Mouse (Mus musculus) central nervous system, embryonic 11.5 days (tissue): ENCODE data around the gene Susd4. TPM values are rescaled to one million over a fixed set of nuclear protein-coding genes. Genes with fewer than 3 reads are reported as not detected.

Experiments used
- polyA plus RNA-seq: library from polyadenylated mRNA; depleted of rRNA; stranded (reverse); fragments of >200 nt; gene quantifications from 2 replicates; pipeline ENCODE4 v1.2.3, GENCODE M21; 2012; rRNA removed

Susd4 gene
- 12.4 and 15.8 TPM in 2 replicates for polyA plus RNA-seq

GRCm38 (mm10) chr1:182763716-182764461 is at the start of gene Susd4:
Gene Susd4, plus strand, starts transcription at chr1:182763860.

GRCm38 (mm10) chr1:182749080-182749479 is 14.6 kb upstream of the Susd4 start, which contains the start of gene Ccdc185:
Gene Ccdc185, minus strand, starts transcription at chr1:182749180.

Other genes with a start within 250 kb of the Susd4 start
- gene Capn2, start 246.3 kb upstream of the Susd4 start, polyA plus RNA-seq = 60.4 and 72.4 TPM in 2 replicates
- 0.06 and 0.09 TPM in 2 replicates for gene Capn8, start 198.9 kb upstream of the Susd4 start, polyA plus RNA-seq
- gene Ccdc185, start 14.7 kb upstream of the Susd4 start, polyA plus RNA-seq = not detected in 2 replicates
- 0.64 and 1.2 TPM in 2 replicates for gene Tlr5, start 190.9 kb downstream of the Susd4 start, polyA plus RNA-seq